Mouse (Mus musculus): ENCODE data around the gene Gm5447.

The Gm5447 gene

GRCm38 (mm10) chr13:30986934-30987455 is 13.0 kb downstream of the Gm5447 start:
- DNase-seq (ENCODE audit: low spot score): no peak

- DNase-seq (ENCODE audit: low spot score): no peak
Observed at GRCm38 (mm10) chr13:30987686-30988085, 13.7 kb downstream of the Gm5447 start.

GRCm38 (mm10) chr13:30989710-30990109 is 15.7 kb downstream of the Gm5447 start:
- DNase-seq (ENCODE audit: low spot score): no peak

- no peak for DNase-seq (ENCODE audit: low spot score)
Observed at GRCm38 (mm10) chr13:30990233-30990632, 16.2 kb downstream of the Gm5447 start.

GRCm38 (mm10) chr13:30993819-30994218 is 19.8 kb downstream of the Gm5447 start:
- DNase-seq (ENCODE audit: low spot score): peak; percentile 50

GRCm38 (mm10) chr13:30994249-30994858 is 20.4 kb downstream of the Gm5447 start:
- no peak for DNase-seq (ENCODE audit: low spot score)

- no peak for DNase-seq (ENCODE audit: low spot score)
Observed at GRCm38 (mm10) chr13:30997526-30998253, 23.7 kb downstream of the Gm5447 start.

- no peak for DNase-seq (ENCODE audit: low spot score)
Observed at GRCm38 (mm10) chr13:30999799-31000198, 25.8 kb downstream of the Gm5447 start.

- no peak for DNase-seq (ENCODE audit: low spot score)
Observed at GRCm38 (mm10) chr13:31004458-31004857, 30.5 kb downstream of the Gm5447 start.

- no peak for DNase-seq (ENCODE audit: low spot score)
Observed at GRCm38 (mm10) chr13:31004995-31005394, 31.0 kb downstream of the Gm5447 start.

GRCm38 (mm10) chr13:31017545-31017944 is 43.5 kb downstream of the Gm5447 start:
- no peak for DNase-seq (ENCODE audit: low spot score)

- no peak for DNase-seq (ENCODE audit: low spot score)
Observed at GRCm38 (mm10) chr13:31021514-31021913, 47.5 kb downstream of the Gm5447 start.

GRCm38 (mm10) chr13:31021927-31022326 is 47.9 kb downstream of the Gm5447 start:
- no peak for DNase-seq (ENCODE audit: low spot score)

GRCm38 (mm10) chr13:31023664-31024063 is 49.7 kb downstream of the Gm5447 start:
- no peak for DNase-seq (ENCODE audit: low spot score)
